Mouse (Mus musculus) thymus, postnatal 4 days (tissue): ENCODE measurements around the gene Hcfc1.

Source experiments
- DNase-seq: peaks from one replicate; pipeline ENCODE4 v3.0.0; 2021

Gene Hcfc1

GRCm38 (mm10) chrX:73966248-73967176 is at the start of gene Hcfc1:
Hcfc1 (minus strand) TSS chrX:73966357.
- peak; percentile 88 for DNase-seq

GRCm38 (mm10) chrX:74014597-74014996 is 48.4 kb upstream of the Hcfc1 start:
- DNase-seq, result no peak

GRCm38 (mm10) chrX:74008063-74008462 is 41.9 kb upstream of the Hcfc1 start:
- DNase-seq, result no peak

- DNase-seq, result no peak
These were observed 40.2 kb upstream of the Hcfc1 start for GRCm38 (mm10) chrX:74006401-74006800.

- no peak for DNase-seq
These were observed 37.5 kb upstream of the Hcfc1 start for GRCm38 (mm10) chrX:74003644-74004043.

GRCm38 (mm10) chrX:74001024-74001423 is 34.9 kb upstream of the Hcfc1 start:
- no peak for DNase-seq

- no peak for DNase-seq
These were observed 33.0 kb upstream of the Hcfc1 start for GRCm38 (mm10) chrX:73998911-73999869.

GRCm38 (mm10) chrX:73977783-73978182 is 11.6 kb upstream of the Hcfc1 start:
- DNase-seq, result no peak

- DNase-seq, result no peak
These were observed 10.1 kb upstream of the Hcfc1 start for GRCm38 (mm10) chrX:73976283-73976682.

GRCm38 (mm10) chrX:73972774-73973173 is 6.6 kb upstream of the Hcfc1 start:
- DNase-seq, result no peak

GRCm38 (mm10) chrX:73970781-73971180 is 4.6 kb upstream of the Hcfc1 start:
- no peak for DNase-seq

GRCm38 (mm10) chrX:73969729-73970128 is 3.6 kb upstream of the Hcfc1 start:
- DNase-seq, result no peak

GRCm38 (mm10) chrX:73969167-73969566 is 3.0 kb upstream of the Hcfc1 start:
- no peak for DNase-seq

GRCm38 (mm10) chrX:73967177-73968075 is 1.3 kb upstream of the Hcfc1 start:
- DNase-seq, result peak; percentile 89

GRCm38 (mm10) chrX:73965307-73965706 is 850 bp downstream of the Hcfc1 start:
- DNase-seq, result peak; percentile 81

- DNase-seq, result peak; percentile 46
These were observed 1.8 kb downstream of the Hcfc1 start for GRCm38 (mm10) chrX:73964363-73964762.

GRCm38 (mm10) chrX:73954988-73955387 is 11.2 kb downstream of the Hcfc1 start:
- no peak for DNase-seq

GRCm38 (mm10) chrX:73952603-73953002 is 13.6 kb downstream of the Hcfc1 start:
- DNase-seq, result no peak

GRCm38 (mm10) chrX:73949341-73949740 is 16.8 kb downstream of the Hcfc1 start:
- no peak for DNase-seq

- DNase-seq, result peak; percentile 55
These were observed 17.5 kb downstream of the Hcfc1 start for GRCm38 (mm10) chrX:73948647-73949046.

GRCm38 (mm10) chrX:73946896-73947295 is 19.3 kb downstream of the Hcfc1 start:
- no peak for DNase-seq

- no peak for DNase-seq
These were observed 23.9 kb downstream of the Hcfc1 start for GRCm38 (mm10) chrX:73942294-73942693.
